Mouse (Mus musculus): ENCODE data around the gene B4galt1. TPM values are rescaled to one million over a fixed set of nuclear protein-coding genes. Genes with fewer than 3 reads are reported as not detected.

B4galt1 gene
- polyA plus RNA-seq (2012; rRNA removed): 13.7 and 16.4 TPM in 2 replicates

GRCm38 (mm10) chr4:40853565-40854386 lies at the start of gene B4galt1:
TSS of gene B4galt1 (minus strand) at chr4:40854005.

GRCm38 (mm10) chr4:40757780-40758420 lies 95.9 kb downstream of the B4galt1 start, which contains the start of gene Smu1:
TSS of gene Smu1 (minus strand) at chr4:40757923.

Other genes with a start within 250 kb of the B4galt1 start
- gene Aptx, start 150.8 kb downstream of the B4galt1 start, polyA plus RNA-seq (2012; rRNA removed): 4.7 and 5.0 TPM in 2 replicates
- gene Dnaja1, start 131.9 kb downstream of the B4galt1 start, polyA plus RNA-seq (2012; rRNA removed): 36.0 and 42.5 TPM in 2 replicates
- 36.6 and 43.6 TPM in 2 replicates for gene Smu1, start 96.1 kb downstream of the B4galt1 start, polyA plus RNA-seq (2012; rRNA removed)
- 0.37 and 1.0 TPM in 2 replicates for gene Spink4, start 66.0 kb upstream of the B4galt1 start, polyA plus RNA-seq (2012; rRNA removed)
- gene Bag1, start 94.3 kb upstream of the B4galt1 start, polyA plus RNA-seq (2012; rRNA removed): 67.2 and 68.6 TPM in 2 replicates
- gene Chmp5, start 94.4 kb upstream of the B4galt1 start, polyA plus RNA-seq (2012; rRNA removed): 26.9 and 30.2 TPM in 2 replicates
- 22.8 and 25.0 TPM in 2 replicates for gene Nfx1, start 116.9 kb upstream of the B4galt1 start, polyA plus RNA-seq (2012; rRNA removed)
- gene Aqp7, start 194.1 kb upstream of the B4galt1 start, polyA plus RNA-seq (2012; rRNA removed): 1.1 TPM in 2 replicates
- 13.0 and 13.2 TPM in 2 replicates for gene Aqp3, start 244.2 kb upstream of the B4galt1 start, polyA plus RNA-seq (2012; rRNA removed)

Measured in liver, embryonic 14 days (tissue).